Mouse (Mus musculus): ENCODE data around the gene Shank3.

The Shank3 gene

GRCm38 (mm10) chr15:89557996-89558390 lies 58.6 kb downstream of the Shank3 start:
- no peak for DNase-seq (ENCODE audit: low spot score)

GRCm38 (mm10) chr15:89559202-89559731 lies 59.8 kb downstream of the Shank3 start:
- DNase-seq (ENCODE audit: low spot score): no peak

- no peak for DNase-seq (ENCODE audit: low spot score)
These were observed 68.7 kb downstream of the Shank3 start, which contains the start of gene Acr for GRCm38 (mm10) chr15:89568114-89568513. TSS of gene Acr (plus strand) at chr15:89568326.

- no peak for DNase-seq (ENCODE audit: low spot score)
These were observed 72.7 kb downstream of the Shank3 start for GRCm38 (mm10) chr15:89572147-89572546.

GRCm38 (mm10) chr15:89582494-89582893 lies 83.1 kb downstream of the Shank3 start:
- no peak for DNase-seq (ENCODE audit: low spot score)

GRCm38 (mm10) chr15:89585101-89585500 lies 85.7 kb downstream of the Shank3 start:
- no peak for DNase-seq (ENCODE audit: low spot score)

- no peak for DNase-seq (ENCODE audit: low spot score)
These were observed 86.2 kb downstream of the Shank3 start for GRCm38 (mm10) chr15:89585631-89586030.

- no peak for DNase-seq (ENCODE audit: low spot score)
These were observed 89.7 kb downstream of the Shank3 start for GRCm38 (mm10) chr15:89589146-89589545.

- DNase-seq (ENCODE audit: low spot score): no peak
These were observed 91.9 kb downstream of the Shank3 start for GRCm38 (mm10) chr15:89591317-89591716.

GRCm38 (mm10) chr15:89591723-89592455 lies 92.5 kb downstream of the Shank3 start, which contains the start of gene Rabl2:
TSS of gene Rabl2 (minus strand) at chr15:89591923.
- peak; percentile 74 for DNase-seq (ENCODE audit: low spot score)

- DNase-seq (ENCODE audit: low spot score): no peak
These were observed 93.1 kb downstream of the Shank3 start for GRCm38 (mm10) chr15:89592548-89592947.

- DNase-seq (ENCODE audit: low spot score): no peak
These were observed 106.6 kb downstream of the Shank3 start for GRCm38 (mm10) chr15:89605822-89606570.

GRCm38 (mm10) chr15:89607480-89607879 lies 108.1 kb downstream of the Shank3 start:
- no peak for DNase-seq (ENCODE audit: low spot score)

GRCm38 (mm10) chr15:89607888-89608287 lies 108.5 kb downstream of the Shank3 start:
- no peak for DNase-seq (ENCODE audit: low spot score)
